Mouse (Mus musculus) kidney, adult 10 weeks (tissue): Measurements from ENCODE around the gene Muc20. TPM values are rescaled to one million over a fixed set of nuclear protein-coding genes. Genes with fewer than 3 reads are reported as not detected.

Experiments used
- polyA plus RNA-seq: library from polyadenylated mRNA; stranded (reverse); fragments of 350-450 nt; fragmentation: Illumina TruSeq; extraction: RNeasy Lipid Tissue Mini Kit (QIAGEN cat#74804); gene quantifications from one replicate; pipeline ENCODE4 v1.2.3, GENCODE M21; 2014; ENCODE audit warnings: low read depth, low replicate concordance

The Muc20 gene
- polyA plus RNA-seq, result 15.4 TPM

DNA sequence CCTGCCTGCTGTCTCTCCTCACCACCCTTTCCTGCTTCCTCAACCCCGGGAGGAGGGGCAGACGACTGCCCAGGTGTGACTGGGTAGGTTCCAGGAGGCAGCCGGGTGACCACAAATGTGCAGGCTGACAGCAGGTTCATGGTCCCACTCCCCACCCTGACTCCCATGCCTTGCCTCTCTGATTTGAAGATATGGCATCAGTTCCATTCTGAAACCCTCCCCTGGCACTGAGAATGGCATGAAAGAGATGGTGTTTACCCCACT is at the start of gene Muc20:
Gene Muc20, minus strand, starts transcription at position 10 of the 264 bp plus-strand sequence.

GRCm38 (mm10) chr16:32810321-32810720 is 13.1 kb upstream of the Muc20 start, which contains the start of gene Smbd1:
Gene Smbd1, minus strand, starts transcription at chr16:32810477.

DNA sequence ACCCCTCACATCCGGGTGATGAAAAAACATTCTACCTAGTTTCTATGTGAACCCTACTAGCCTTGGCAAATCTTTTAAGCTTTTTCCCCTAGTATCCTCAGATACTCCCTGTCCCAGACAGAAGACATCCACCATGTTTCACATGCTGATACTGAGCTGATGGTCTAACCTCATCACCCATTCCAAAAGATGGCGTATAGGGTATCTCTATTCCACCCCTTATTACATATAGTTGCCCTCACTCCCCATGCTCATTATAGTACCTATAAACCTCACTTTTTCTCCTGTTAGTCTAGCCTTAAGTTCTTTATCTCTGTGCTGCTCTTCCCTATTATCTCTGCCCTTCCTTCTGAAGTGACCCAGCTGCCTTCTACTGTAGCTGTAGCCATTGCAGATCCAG is 61.6 kb downstream of the Muc20 start, which contains the start of gene Muc4:
Gene Muc4, plus strand, starts transcription at position 301 of the 400 bp plus-strand sequence.

Other genes starting within 250 kb of the Muc20 start
- 146 TPM for gene Tfrc, start 188.5 kb downstream of the Muc20 start, polyA plus RNA-seq
- 0.16 TPM for gene Tnk2, start 153.6 kb downstream of the Muc20 start, polyA plus RNA-seq
- gene Muc4, start 61.5 kb downstream of the Muc20 start, polyA plus RNA-seq, result 0.04 TPM
- not detected for gene Smbd1, start 13.0 kb upstream of the Muc20 start, polyA plus RNA-seq
- gene Fyttd1, start 80.1 kb upstream of the Muc20 start, polyA plus RNA-seq, result 109 TPM
- 8.8 TPM for gene Rubcn, start 80.3 kb upstream of the Muc20 start, polyA plus RNA-seq
- 19.8 TPM for gene Lrch3, start 116.7 kb upstream of the Muc20 start, polyA plus RNA-seq